Mouse (Mus musculus) forebrain, embryonic 11.5 days (tissue): ENCODE results near the gene Prpf3. TPM values are rescaled to one million over a fixed set of nuclear protein-coding genes. Genes with fewer than 3 reads are reported as not detected.
"Not testable (repeated sequence)": the region's sequence is repeated elsewhere in the genome, so short reads cannot be mapped to it uniquely, and the experiment has no call there.

Experiments
- ATAC-seq: fragments of 200-750 bp; cut with Nextera tagmentation; replicated peaks from 2 replicates; pipeline ENCODE4 v1.8.0; 2017; ENCODE audit warnings: moderate TSS enrichment; ENCODE audit not compliant: low FRiP score
- DNase-seq: peaks from one replicate; pipeline ENCODE4 v3.0.0-alpha.2; 2017; ENCODE audit warnings: low spot score
- H3K27ac ChIP-seq: fragments of 300-500 bp; sonication (generic); 2 replicates; pipeline ENCODE4 v1.5.1; 2014; ENCODE audit warnings: low read depth, low read length
- H3K27me3 ChIP-seq: fragments of 300-500 bp; sonication (generic); 2 replicates; pipeline ENCODE4 v1.6.1; 2014; ENCODE audit warnings: mild to moderate bottlenecking, low read length, mixed read lengths; ENCODE audit not compliant: control insufficient read depth, insufficient read depth
- H3K36me3 ChIP-seq: fragments of 300-500 bp; sonication (generic); 2 replicates; pipeline ENCODE4 v1.6.1; 2014; ENCODE audit warnings: mild to moderate bottlenecking, low read length, moderate library complexity, mixed read lengths; ENCODE audit not compliant: control insufficient read depth, insufficient read depth
- H3K4me1 ChIP-seq: fragments of 300-500 bp; sonication (generic); replicated peaks from 2 replicates; pipeline ENCODE4 v1.6.1; 2014; ENCODE audit warnings: low read length, mixed read lengths; ENCODE audit not compliant: control insufficient read depth, insufficient read depth
- H3K4me2 ChIP-seq: fragments of 300-500 bp; sonication (generic); 2 replicates; pipeline ENCODE4 v1.6.1; 2014; ENCODE audit warnings: low read depth, mild to moderate bottlenecking, low read length, moderate library complexity, mixed read lengths; ENCODE audit not compliant: severe bottlenecking
- H3K4me3 ChIP-seq: fragments of 300-500 bp; sonication (generic); 2 replicates; pipeline ENCODE4 v1.5.1; 2014; ENCODE audit warnings: low read depth, low read length
- H3K9ac ChIP-seq: fragments of 300-500 bp; sonication (generic); 2 replicates; pipeline ENCODE4 v1.6.1; 2014; ENCODE audit warnings: low read length
- H3K9me3 ChIP-seq: fragments of 300-500 bp; sonication (generic); 2 replicates; pipeline ENCODE4 v1.6.1; 2016; ENCODE audit warnings: low read length, mixed read lengths; ENCODE audit not compliant: control insufficient read depth
- WGBS: fragments of 180-500 bp; shearing (Covaris S2); extraction: QIAGEN DNeasy Blood & Tissue Kit; methylation state at CpG from one replicate; pipeline ENCODE4 v1.1.7; 2014; 5-methylcytosine and 5-hydroxymethylcytosine counted together
- polyA plus RNA-seq: library from polyadenylated mRNA; unstranded; fragments of >200 nt; fragmentation: Nextera tagmentation; extraction: Ambion mirVana; gene quantifications from 2 replicates; pipeline ENCODE4 v1.2.1, GENCODE M21; 2014

The Prpf3 gene
- polyA plus RNA-seq, 1 experiment from 2014 or later: 75.5 TPM

DNA sequence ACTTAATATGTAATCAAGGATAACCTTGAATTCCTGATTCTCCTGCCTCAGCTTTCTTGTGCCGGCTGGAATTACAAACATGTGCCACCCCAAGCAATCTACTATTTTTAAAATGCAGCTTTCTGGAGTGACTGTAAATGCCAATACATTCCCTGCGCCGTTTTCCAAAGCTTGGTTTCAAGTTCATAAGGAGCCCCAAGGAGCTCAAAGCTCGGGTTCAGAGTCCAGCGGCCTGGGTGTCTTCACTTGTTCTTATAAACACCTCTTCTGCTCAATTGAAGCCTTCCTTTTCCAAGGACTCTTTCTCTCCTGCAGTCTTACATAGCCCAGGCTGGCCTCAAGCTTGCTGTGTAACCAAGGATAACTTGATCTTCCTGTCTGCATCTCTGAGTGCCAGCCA, 10.4 kb upstream of the Prpf3 start:
- Histone ChIP-seq H3K9me3 (no peaks in the 10 kb centered on the region), H3K27ac (no peak overlapping the region), H3K27me3 (no peaks in the 10 kb centered on the region), H3K4me2 (no peak overlapping the region), H3K4me1 (no peaks in the 10 kb centered on the region), H3K36me3 (peaks cover 3% of the 10 kb centered on the region), H3K4me3 (no peak overlapping the region), H3K9ac (no peak overlapping the region)
- WGBS: 92% methylated on average over 5 of the region's 5 CpGs
- DNase-seq: no peak
- ATAC-seq: no peak

DNA sequence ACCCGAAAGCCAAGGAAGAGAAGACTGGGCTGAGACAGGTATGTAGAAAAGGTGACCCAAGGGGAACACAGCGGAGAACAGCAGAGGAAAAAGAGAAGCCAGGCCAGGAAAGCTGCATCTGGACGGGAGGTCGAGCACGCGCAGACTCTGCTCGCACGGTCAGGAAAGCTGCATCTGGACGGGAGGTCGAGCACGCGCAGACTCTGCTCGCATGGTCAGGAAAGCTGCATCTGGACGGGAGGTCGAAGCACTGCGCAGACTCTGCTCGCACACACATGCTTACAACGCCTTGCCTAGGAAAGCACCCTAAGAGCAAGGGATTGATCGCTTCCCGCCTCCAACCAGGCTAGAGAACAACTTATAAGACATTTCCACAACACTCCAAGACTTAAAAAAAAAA, 9.9 kb upstream of the Prpf3 start:
- H3K4me2 ChIP-seq: no peak overlapping the region
- no peak for ATAC-seq
- 95% methylated on average over 20 of the region's 20 CpGs for WGBS
- no peak for DNase-seq
- H3K9me3 ChIP-seq: no peaks in the 10 kb centered on the region
- no peak overlapping the region for H3K9ac ChIP-seq
- no peak overlapping the region for H3K4me3 ChIP-seq
- no peak overlapping the region for H3K27ac ChIP-seq
- H3K27me3 ChIP-seq: no peaks in the 10 kb centered on the region
- peaks cover 3% of the 10 kb centered on the region for H3K36me3 ChIP-seq
- H3K4me1 ChIP-seq: no peaks in the 10 kb centered on the region

DNA sequence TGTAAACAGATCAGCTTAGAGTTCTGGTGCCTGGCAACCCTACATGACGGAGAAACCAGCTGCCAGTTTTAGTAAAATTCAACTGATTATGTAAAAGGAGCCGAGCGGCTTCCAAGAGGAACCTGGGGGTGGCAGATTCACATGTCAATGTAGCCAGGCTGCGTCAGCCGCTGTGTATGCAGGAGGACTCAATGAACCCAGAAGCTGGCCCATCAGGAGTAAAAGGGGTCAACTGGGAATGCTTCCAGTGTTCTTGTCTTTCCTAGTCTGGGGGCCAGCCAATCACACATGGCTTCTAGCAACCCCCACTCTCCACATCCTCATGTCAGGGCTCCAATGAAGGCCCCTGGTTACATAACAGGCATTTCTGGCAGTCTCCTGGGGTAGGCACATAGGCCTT, 9.4 kb upstream of the Prpf3 start:
- Histone ChIP-seq H3K9me3 (no peaks in the 10 kb centered on the region), H3K27ac (no peak overlapping the region), H3K4me1 (no peaks in the 10 kb centered on the region), H3K4me2 (no peak overlapping the region), H3K36me3 (peaks cover 3% of the 10 kb centered on the region), H3K27me3 (no peaks in the 10 kb centered on the region), H3K4me3 (no peak overlapping the region), H3K9ac (no peak overlapping the region)
- ATAC-seq: no peak
- DNase-seq: no peak
- 96% methylated on average over 5 of the region's 5 CpGs for WGBS

DNA sequence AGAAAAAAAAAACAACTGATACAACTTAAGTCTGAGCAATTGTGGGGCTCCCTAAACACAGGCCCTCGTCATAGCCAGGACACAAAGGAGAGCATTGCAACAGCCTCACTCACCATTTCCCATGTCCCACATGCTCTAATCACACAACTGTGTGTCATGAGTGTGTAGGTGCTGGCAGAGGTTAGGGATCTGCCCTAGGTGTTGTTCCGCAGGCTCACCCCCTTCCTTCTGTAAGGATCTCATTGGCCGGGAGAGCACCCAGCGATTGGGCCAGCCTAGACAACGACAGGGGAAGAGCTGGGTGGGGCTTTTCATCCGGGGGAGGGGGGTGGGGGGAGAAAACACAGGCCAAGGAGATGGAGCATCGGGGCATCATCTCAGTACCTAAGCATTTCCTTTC, 7.9 kb upstream of the Prpf3 start:
- ATAC-seq: no peak
- Histone ChIP-seq H3K4me3 (no peak overlapping the region), H3K4me1 (no peaks in the 10 kb centered on the region), H3K4me2 (no peak overlapping the region), H3K9ac (no peak overlapping the region), H3K27me3 (no peaks in the 10 kb centered on the region), H3K9me3 (no peaks in the 10 kb centered on the region), H3K36me3 (peaks cover 3% of the 10 kb centered on the region), H3K27ac (no peak overlapping the region)
- DNase-seq: no peak
- WGBS: 76% methylated on average over 7 of the region's 7 CpGs

DNA sequence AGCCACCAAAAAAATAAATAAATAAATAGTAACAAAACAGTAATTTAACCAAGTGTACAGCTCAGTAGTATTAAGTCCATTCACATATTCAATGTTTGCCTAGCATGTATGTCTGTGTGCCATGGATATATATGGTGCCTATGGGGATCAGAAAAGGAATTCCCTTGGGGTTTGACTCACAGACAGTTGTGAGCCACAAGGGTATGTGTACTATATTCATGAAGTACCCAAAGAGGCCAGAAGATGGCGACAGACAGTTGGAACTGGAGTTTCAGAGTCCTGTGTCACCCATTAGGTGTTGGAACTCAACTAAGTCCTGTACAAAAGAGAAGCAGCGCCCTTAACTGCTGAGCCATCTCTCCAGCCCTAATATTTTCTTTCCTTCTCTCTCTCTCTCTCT, 6.1 kb upstream of the Prpf3 start:
- WGBS: 29% methylated on average over 2 of the region's 2 CpGs
- Histone ChIP-seq H3K27me3 (no peaks in the 10 kb centered on the region), H3K4me3 (no peak overlapping the region), H3K9me3 (no peaks in the 10 kb centered on the region), H3K9ac (no peak overlapping the region), H3K36me3 (peaks cover 3% of the 10 kb centered on the region), H3K4me2 (no peak overlapping the region), H3K27ac (no peak overlapping the region), H3K4me1 (no peaks in the 10 kb centered on the region)
- ATAC-seq (peak; percentile 53; the same call in 1 of the 2 replicates), DNase-seq (peak; percentile 70)

DNA sequence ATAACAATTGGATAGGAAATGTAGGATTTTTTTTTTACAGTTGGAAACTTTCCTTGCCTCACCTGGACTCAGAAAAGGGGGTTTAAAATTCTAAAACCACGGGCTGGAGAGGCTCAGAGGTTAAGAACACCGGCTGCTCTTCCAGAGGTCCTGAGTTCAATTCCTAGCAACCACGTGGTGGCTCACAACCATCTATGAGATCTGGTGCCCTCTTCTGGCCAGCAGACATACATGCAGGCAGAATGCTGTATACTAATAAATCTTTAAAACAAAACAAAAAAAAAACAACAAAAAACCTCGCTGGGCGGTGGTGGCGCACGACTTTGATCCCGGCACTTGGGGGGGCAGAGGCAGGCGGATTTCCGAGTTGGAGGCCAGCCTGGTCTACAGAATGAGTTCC, 5.5 kb upstream of the Prpf3 start:
- no peak for DNase-seq
- H3K36me3 ChIP-seq: peaks cover 3% of the 10 kb centered on the region
- H3K9me3 ChIP-seq: no peaks in the 10 kb centered on the region
- H3K27me3 ChIP-seq: no peaks in the 10 kb centered on the region
- no peak overlapping the region for H3K9ac ChIP-seq
- no peak overlapping the region for H3K4me3 ChIP-seq
- H3K4me2 ChIP-seq: no peak overlapping the region
- no peak overlapping the region for H3K27ac ChIP-seq
- no peak for ATAC-seq
- no peaks in the 10 kb centered on the region; the same call in 1 of the 2 replicates for H3K4me1 ChIP-seq
- WGBS: 76% methylated on average over 10 of the region's 10 CpGs

DNA sequence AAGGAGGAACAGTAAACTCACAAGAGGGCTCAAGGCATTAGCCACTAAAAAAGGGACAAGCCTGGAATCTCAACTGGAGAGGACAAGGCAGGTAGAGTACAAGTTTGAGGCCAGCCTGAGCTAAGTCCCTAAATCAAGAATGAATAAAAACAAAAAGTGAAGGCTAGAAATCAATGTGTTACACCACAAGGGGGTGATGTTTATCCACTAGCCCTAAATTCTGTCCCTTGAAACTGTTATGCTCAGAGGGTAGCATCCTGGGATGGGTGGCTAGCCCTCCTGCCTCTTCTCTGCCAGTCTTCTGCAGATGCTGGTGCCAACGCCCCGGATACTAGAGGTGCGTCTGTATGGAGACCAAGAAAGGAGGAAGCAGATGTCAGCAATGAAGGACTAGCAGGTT, 4.6 kb upstream of the Prpf3 start:
- Histone ChIP-seq H3K36me3 (peaks cover 3% of the 10 kb centered on the region), H3K27me3 (no peaks in the 10 kb centered on the region), H3K4me3 (no peak overlapping the region), H3K4me2 (no peak overlapping the region), H3K9ac (no peak overlapping the region), H3K27ac (no peak overlapping the region), H3K4me1 (no peaks in the 10 kb centered on the region; the same call in 1 of the 2 replicates), H3K9me3 (no peaks in the 10 kb centered on the region)
- 93% methylated on average over 3 of the region's 3 CpGs for WGBS
- DNase-seq (no peak), ATAC-seq (no peak)

DNA sequence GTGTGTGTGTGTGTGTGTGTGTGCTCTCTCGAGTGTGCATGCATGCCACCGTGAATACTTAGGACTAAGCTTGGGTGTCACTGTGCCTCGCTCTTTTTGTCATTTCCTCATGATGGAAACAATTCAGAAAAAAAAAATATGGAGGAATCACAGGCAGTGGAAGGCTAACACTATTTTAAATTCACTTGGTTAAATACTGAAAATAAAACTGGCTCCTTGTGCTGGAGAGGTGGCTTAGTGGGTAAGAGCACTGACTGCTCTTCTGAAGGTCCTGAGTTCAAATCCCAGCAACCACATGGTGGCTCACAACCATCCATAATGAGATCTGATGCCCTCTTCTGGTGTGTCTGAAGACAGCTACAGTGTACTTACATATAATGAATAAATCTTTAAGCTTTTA, 2.6 kb upstream of the Prpf3 start:
- not testable (repeated sequence) for DNase-seq, H3K9me3 ChIP-seq, H3K4me2 ChIP-seq, H3K4me3 ChIP-seq, H3K4me1 ChIP-seq, H3K27me3 ChIP-seq, H3K36me3 ChIP-seq, ATAC-seq, H3K27ac ChIP-seq, H3K9ac ChIP-seq
- 86% methylated on average over 3 of the region's 3 CpGs for WGBS

DNA sequence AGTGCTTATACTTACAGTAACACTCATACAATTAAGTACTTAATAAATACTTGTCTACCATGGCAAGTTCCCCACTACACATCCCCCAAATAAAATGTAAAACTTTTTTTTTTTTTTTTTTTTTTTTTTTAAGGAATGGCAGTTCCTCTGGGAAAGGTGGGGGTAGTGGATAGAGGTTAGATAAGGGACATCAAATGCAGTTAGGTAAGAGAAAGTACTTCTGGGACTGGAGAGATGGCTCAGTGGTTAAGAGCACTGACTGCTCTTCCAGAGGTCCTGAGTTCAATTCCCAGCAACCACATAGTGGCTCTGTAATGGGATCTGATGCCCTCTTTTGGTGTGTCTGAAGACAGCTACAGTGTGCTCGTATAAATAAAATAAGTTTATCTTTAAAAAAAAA, 1.4 kb upstream of the Prpf3 start:
- not testable (repeated sequence) for H3K36me3 ChIP-seq, H3K27ac ChIP-seq, H3K4me2 ChIP-seq, H3K9ac ChIP-seq, DNase-seq, H3K4me1 ChIP-seq, ATAC-seq, H3K27me3 ChIP-seq, H3K9me3 ChIP-seq, H3K4me3 ChIP-seq
- WGBS: 79% methylated on average over 1 of the region's 1 CpGs
